Mouse (Mus musculus) yolk sac, embryonic 10.5 days (tissue): ENCODE results near the gene Amph.
"Not testable (repeated sequence)": the region's sequence is repeated elsewhere in the genome, so short reads cannot be mapped to it uniquely, and the experiment has no call there.

ENCODE experiments used
- DNase-seq: peaks from one replicate; pipeline ENCODE4 v3.0.0-alpha.2; 2017; ENCODE audit warnings: low spot score

Gene Amph

GRCm38 (mm10) chr13:19025906-19026305, 77.9 kb downstream of the Amph start:
- DNase-seq: no peak

GRCm38 (mm10) chr13:19026923-19027322, 78.9 kb downstream of the Amph start:
- no peak for DNase-seq

GRCm38 (mm10) chr13:19027766-19028350, 79.9 kb downstream of the Amph start:
- no peak for DNase-seq

GRCm38 (mm10) chr13:19031916-19032688, 84.1 kb downstream of the Amph start:
- DNase-seq: no peak

- no peak for DNase-seq
These were observed 104.1 kb downstream of the Amph start for GRCm38 (mm10) chr13:19052090-19052489.

GRCm38 (mm10) chr13:19054504-19054903, 106.5 kb downstream of the Amph start:
- no peak for DNase-seq

- DNase-seq: peak; percentile 21
These were observed 124.3 kb downstream of the Amph start for GRCm38 (mm10) chr13:19072261-19072660.

GRCm38 (mm10) chr13:19077427-19077826, 129.4 kb downstream of the Amph start:
- DNase-seq: no peak

GRCm38 (mm10) chr13:19081932-19082331, 133.9 kb downstream of the Amph start:
- no peak for DNase-seq

- DNase-seq: no peak
These were observed 146.6 kb downstream of the Amph start for GRCm38 (mm10) chr13:19094571-19094970.

- DNase-seq: no peak
These were observed 149.1 kb downstream of the Amph start for GRCm38 (mm10) chr13:19097117-19097516.

- no peak for DNase-seq
These were observed 153.9 kb downstream of the Amph start for GRCm38 (mm10) chr13:19101889-19102402.

- no peak for DNase-seq
These were observed 158.4 kb downstream of the Amph start for GRCm38 (mm10) chr13:19106418-19106817.

- DNase-seq: no peak
These were observed 161.3 kb downstream of the Amph start for GRCm38 (mm10) chr13:19109331-19109730.

- no peak for DNase-seq
These were observed 165.3 kb downstream of the Amph start for GRCm38 (mm10) chr13:19113034-19113922.

- DNase-seq: not testable (repeated sequence)
These were observed 166.8 kb downstream of the Amph start for GRCm38 (mm10) chr13:19114761-19115160.

GRCm38 (mm10) chr13:19126912-19127552, 179.0 kb downstream of the Amph start:
- DNase-seq: no peak

GRCm38 (mm10) chr13:19133833-19134232, 185.8 kb downstream of the Amph start:
- peak; percentile 14 for DNase-seq

- peak; percentile 40 for DNase-seq
These were observed 189.2 kb downstream of the Amph start for GRCm38 (mm10) chr13:19137212-19137611.

- DNase-seq: peak; percentile 66
These were observed 189.9 kb downstream of the Amph start for GRCm38 (mm10) chr13:19137932-19138331.

GRCm38 (mm10) chr13:19138550-19138949, 190.5 kb downstream of the Amph start:
- no peak for DNase-seq

GRCm38 (mm10) chr13:19139104-19139503, 191.1 kb downstream of the Amph start:
- no peak for DNase-seq
